Mouse (Mus musculus) liver (tissue): ENCODE measurements around the gene Eml6.
"Not testable (repeated sequence)": the region's sequence is repeated elsewhere in the genome, so short reads cannot be mapped to it uniquely, and the experiment has no call there.

Source experiments
- DNase-seq: peaks from one replicate; pipeline ENCODE4 v3.0.0-alpha.2; 2020; ENCODE audit warnings: mixed read lengths

The Eml6 gene

GRCm38 (mm10) chr11:29839781-29840180 lies 186.1 kb downstream of the Eml6 start:
- DNase-seq: no peak

- no peak for DNase-seq
Measured at GRCm38 (mm10) chr11:29837066-29837465, 188.8 kb downstream of the Eml6 start.

GRCm38 (mm10) chr11:29827729-29828128 lies 198.1 kb downstream of the Eml6 start:
- DNase-seq: no peak

- DNase-seq: no peak
Measured at GRCm38 (mm10) chr11:29826001-29826400, 199.8 kb downstream of the Eml6 start.

- not testable (repeated sequence) for DNase-seq
Measured at GRCm38 (mm10) chr11:29825271-29825718, 200.5 kb downstream of the Eml6 start, which contains the start of gene 4931440F15Rik. TSS of gene 4931440F15Rik (minus strand) at chr11:29825668.

- DNase-seq: not testable (repeated sequence)
Measured at GRCm38 (mm10) chr11:29824474-29825270, 201.2 kb downstream of the Eml6 start.

GRCm38 (mm10) chr11:29823141-29823540 lies 202.7 kb downstream of the Eml6 start:
- no peak for DNase-seq

- no peak for DNase-seq
Measured at GRCm38 (mm10) chr11:29815670-29816069, 210.2 kb downstream of the Eml6 start.

- DNase-seq: peak; percentile 87
Measured at GRCm38 (mm10) chr11:29815261-29815660, 210.6 kb downstream of the Eml6 start.

- DNase-seq: no peak
Measured at GRCm38 (mm10) chr11:29813267-29813666, 212.6 kb downstream of the Eml6 start.

GRCm38 (mm10) chr11:29812475-29812874 lies 213.4 kb downstream of the Eml6 start:
- no peak for DNase-seq

GRCm38 (mm10) chr11:29810324-29810723 lies 215.5 kb downstream of the Eml6 start:
- DNase-seq: no peak

- no peak for DNase-seq
Measured at GRCm38 (mm10) chr11:29808981-29809589, 216.7 kb downstream of the Eml6 start.

GRCm38 (mm10) chr11:29808173-29808980 lies 217.5 kb downstream of the Eml6 start:
- peak; percentile 35 for DNase-seq

GRCm38 (mm10) chr11:29807325-29807724 lies 218.5 kb downstream of the Eml6 start:
- no peak for DNase-seq

- no peak for DNase-seq
Measured at GRCm38 (mm10) chr11:29801432-29802427, 224.1 kb downstream of the Eml6 start.

GRCm38 (mm10) chr11:29799839-29800238 lies 226.0 kb downstream of the Eml6 start:
- DNase-seq: no peak

GRCm38 (mm10) chr11:29795106-29795505 lies 230.7 kb downstream of the Eml6 start:
- no peak for DNase-seq

- DNase-seq: no peak
Measured at GRCm38 (mm10) chr11:29794475-29794874, 231.4 kb downstream of the Eml6 start.

- no peak for DNase-seq
Measured at GRCm38 (mm10) chr11:29790796-29791195, 235.0 kb downstream of the Eml6 start.

GRCm38 (mm10) chr11:29788921-29789638 lies 236.8 kb downstream of the Eml6 start:
- no peak for DNase-seq
